Mouse (Mus musculus): ENCODE data around the gene Hist1h2aa.

Hist1h2aa gene

DNA sequence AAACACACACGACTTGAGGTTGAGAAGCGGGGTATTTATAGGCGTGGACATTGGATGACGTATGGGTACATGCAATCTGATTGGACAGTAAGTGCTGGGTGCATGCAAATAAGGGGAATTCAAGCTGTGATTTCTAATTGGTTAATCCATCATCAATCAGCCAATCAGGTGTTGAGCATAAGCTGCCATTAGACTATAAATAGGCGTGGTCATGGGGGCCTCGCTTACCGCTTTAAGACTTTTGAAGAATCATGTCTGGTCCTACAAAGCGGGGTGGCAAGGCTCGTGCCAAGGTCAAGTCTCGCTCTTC, at the start of gene Hist1h2aa:
Hist1h2aa (plus strand) TSS at position 252 of the 310 bp plus-strand sequence.
- DNase-seq (ENCODE audit: low spot score in 2 of 2), result no peak

DNA sequence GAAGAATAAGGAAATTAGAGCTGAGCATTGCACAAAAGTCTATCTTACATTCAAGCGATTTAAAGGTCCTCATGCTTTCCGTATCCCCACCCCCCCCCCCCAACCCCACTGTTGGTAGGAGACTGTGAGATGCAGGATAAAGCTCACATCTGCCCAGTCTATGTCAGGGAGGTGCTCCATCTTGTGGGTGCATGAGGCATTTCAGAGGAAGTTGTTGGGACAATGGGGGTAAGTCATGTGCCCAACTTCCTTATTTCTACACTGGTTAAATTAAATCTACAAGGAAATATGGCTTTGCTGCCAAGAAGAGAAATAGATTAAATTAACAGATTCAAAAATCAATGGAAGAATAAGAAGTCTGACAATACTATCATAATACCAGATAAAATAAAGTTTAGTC, 48.7 kb upstream of the Hist1h2aa start:
- DNase-seq (ENCODE audit: low spot score in 2 of 2), result peak in 1 of 2 experiments; percentile 38

DNA sequence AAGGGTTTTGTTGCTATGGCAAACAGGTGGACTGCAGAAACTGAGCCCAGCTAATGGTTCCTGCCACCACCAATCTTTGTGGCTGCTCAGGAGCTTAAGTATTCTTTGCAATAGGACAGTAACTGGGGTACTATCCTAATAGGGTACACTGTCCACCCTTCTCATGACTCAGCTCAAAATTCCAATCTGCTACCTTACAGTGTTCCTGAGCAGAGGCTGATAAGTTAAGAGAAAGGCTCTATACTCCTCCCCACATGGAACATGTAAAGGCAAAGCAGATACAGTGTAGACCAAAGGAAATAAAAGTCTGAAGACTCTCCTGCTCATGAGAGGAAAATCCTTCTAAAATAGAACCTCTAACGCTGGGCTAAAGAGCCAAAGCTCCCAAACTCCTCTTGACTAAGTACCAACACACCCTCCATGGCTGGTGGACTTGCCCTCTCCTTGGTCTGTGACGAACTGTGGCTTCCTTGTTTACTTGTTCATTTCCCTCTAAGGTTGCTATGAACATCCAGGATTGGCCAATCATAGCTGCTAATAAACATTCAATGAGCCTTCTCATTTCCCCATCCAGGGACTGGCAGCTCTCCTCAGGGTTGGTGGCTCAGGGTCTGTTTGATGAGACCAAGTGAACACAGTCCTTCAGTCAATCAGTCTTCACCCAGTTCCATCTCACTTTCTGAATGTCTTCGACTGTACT, 47.1 kb upstream of the Hist1h2aa start:
- no peak for DNase-seq (ENCODE audit: low spot score in 2 of 2)

DNA sequence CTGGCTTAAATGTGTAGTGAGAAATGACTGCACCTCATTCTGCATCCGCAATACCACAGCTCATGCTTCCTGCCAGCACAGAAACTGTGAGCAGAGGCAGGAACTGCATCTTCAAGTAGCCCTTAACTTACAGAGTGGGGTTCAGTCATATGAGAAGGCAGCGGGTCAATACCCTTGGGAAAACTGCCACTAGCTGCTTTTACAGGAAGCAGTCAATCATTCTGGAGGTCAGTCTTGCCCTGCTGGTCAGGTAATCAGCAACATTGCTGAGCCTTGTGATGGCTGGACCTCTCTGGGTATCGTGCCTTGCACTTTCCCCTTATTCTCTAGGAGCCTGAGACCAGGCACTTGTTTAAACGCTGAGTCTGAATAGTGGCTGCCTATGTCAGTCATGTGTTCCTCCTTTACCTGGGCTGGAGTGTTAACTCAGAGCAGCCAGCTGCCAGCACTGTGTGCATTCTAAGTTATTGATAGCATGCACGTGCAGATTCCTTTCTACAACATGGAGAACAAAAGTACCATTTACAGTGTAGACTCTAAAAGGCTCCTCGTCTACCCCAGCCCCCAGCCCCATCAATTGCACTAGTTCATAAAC, 45.2 kb upstream of the Hist1h2aa start:
- no peak for DNase-seq (ENCODE audit: low spot score in 2 of 2)

DNA sequence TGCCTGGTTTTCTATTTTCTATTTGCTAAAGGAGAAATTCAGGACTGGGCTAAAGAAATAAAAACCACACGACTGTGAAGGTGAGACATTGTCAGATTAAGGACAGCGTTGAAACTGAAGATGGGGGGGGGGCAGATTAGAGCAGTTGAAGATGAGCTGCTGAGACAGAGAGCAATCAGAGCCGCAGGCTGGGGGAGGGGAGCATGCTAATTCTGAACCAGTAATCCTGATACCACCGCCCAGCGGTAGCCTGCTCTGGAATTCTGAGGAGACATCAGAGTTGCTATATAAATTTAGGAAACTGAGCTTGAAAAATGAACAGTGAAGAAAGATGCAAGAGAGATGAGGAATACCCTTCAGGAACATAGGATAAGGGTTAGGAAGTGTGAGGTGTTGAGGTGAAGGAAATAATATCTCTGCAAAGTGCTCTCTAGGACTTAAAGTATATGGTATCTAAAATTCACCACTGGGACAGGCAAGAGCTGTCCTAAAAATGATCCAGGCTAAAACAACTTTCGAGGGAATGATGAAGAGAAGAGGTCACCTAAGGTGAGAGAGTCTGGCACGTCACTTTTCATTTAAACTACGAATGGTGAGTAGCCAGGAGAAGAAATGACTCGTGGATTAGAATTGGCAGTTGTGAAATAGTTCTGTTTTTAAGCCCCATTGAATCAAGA, 41.5 kb upstream of the Hist1h2aa start:
- DNase-seq (ENCODE audit: low spot score in 2 of 2), result no peak

DNA sequence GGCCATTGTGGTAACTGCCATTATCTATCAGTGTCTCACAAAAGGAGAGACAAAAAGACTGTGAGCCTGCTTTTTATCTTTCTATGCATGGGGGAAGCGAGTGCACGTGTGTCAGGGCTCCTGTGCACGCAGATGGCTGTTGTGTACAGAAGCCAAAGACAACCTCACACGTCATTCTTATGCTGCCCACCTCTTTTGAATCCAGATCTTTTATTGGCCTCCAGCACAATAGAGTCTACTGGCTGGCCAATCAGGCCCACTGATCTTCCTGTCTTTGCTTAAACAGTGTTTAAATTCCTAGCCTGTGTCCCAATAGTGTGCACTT, 41.0 kb upstream of the Hist1h2aa start:
- DNase-seq (ENCODE audit: low spot score in 2 of 2), result no peak

DNA sequence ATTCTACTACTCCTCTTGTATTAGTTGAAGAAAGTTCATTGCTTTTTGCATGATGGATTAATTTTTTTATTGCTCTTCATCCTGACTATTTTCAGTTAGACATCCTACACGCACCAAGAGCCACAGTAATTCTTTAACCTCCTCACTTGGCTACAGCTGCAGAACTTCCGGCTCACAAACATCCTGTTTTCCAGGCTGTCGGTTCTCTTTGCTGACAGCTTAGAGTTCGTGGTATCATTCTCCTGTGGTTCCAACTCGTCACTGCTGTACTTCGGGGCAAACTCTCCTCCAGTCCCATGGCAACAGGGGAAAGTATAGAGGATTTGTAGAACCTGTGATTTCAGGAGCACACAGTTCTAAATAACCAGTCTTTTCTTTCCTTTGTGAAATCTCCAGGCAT, 36.0 kb upstream of the Hist1h2aa start:
- no peak for DNase-seq (ENCODE audit: low spot score in 2 of 2)

DNA sequence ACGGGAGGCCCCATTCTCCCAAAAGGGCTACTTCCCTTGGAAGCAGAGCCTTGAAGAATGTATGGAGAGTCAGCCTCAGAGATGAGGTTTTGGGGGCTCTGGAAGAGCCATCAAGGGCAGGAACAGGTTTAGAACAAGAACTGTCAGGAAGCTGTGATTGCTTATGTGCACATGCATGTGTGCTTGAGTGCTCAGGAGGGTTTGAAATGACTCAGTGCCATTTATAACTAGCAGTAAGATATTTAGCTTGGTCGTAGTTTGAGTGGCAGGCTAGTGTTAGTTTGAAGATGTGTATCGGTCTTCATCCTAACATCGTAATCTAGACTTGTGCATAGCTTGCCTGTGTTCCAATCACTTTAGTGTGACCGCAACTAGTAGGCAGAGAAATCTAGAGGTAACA, 27.4 kb upstream of the Hist1h2aa start:
- no peak for DNase-seq (ENCODE audit: low spot score in 2 of 2)

DNA sequence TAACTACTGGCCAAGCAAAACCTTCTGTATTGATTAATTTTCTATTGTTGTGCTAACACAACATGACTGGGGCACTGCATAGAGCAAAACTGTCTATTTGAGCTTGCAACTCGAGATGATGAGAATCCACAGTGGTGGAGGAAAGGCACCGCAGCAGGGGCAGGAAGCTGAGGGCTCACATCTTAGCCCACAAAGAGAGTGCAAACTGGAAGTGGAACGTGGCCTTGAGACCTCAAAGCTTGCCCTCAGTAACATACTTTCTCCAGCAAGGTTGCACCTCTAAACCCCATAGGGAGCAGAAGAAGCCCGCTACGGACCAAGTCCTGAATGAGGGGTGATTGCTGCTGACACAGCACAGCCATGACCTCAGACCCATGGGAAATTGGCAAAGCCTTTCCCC, 24.1 kb upstream of the Hist1h2aa start:
- no peak for DNase-seq (ENCODE audit: low spot score in 2 of 2)

DNA sequence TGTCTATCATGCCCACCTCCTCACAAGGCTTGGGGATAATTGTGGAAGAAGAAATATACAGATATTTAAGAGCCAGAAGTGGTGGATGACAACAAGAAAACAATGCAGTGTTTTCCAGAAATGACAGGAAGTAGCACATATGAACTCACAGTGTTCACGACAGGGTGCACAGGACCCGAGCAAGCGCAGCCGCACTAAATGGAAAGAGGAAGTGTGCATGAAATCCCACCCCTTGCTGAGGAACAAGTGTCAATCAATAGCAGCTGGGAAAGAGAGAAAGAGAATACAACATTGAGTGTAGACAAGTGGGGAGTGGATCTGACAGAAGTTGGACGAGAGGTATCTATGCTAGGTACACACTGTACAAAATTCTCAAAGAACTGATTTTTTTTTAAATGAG, 22.9 kb upstream of the Hist1h2aa start:
- peak in 1 of 2 experiments; percentile 29 for DNase-seq (ENCODE audit: low spot score in 2 of 2)

DNA sequence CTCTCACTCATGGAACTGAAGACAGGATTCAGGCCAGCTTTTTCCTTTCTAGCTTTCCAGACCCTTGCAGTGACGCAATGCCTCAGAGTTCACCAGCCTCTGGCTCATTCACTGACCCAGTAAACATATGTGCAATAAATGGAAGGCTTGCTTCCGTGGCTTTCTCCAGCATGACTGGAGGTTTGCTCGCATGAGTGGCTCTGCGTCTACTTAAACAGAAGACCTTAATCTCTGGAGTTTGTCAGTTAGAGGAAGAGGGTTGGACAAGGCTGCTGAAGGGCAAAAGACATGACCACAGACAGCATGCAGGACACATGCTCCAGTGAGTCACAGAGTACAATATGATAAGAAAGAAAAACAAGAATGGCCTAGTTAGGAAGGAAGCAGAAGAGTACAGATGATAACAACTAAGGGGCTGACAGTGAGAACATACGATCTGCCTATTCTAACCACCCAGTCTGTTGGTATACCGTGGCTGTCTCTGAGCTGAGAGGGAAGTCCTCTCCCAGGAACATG, 20.4 kb upstream of the Hist1h2aa start:
- peak in 1 of 2 experiments; percentile 11 for DNase-seq (ENCODE audit: low spot score in 2 of 2)

DNA sequence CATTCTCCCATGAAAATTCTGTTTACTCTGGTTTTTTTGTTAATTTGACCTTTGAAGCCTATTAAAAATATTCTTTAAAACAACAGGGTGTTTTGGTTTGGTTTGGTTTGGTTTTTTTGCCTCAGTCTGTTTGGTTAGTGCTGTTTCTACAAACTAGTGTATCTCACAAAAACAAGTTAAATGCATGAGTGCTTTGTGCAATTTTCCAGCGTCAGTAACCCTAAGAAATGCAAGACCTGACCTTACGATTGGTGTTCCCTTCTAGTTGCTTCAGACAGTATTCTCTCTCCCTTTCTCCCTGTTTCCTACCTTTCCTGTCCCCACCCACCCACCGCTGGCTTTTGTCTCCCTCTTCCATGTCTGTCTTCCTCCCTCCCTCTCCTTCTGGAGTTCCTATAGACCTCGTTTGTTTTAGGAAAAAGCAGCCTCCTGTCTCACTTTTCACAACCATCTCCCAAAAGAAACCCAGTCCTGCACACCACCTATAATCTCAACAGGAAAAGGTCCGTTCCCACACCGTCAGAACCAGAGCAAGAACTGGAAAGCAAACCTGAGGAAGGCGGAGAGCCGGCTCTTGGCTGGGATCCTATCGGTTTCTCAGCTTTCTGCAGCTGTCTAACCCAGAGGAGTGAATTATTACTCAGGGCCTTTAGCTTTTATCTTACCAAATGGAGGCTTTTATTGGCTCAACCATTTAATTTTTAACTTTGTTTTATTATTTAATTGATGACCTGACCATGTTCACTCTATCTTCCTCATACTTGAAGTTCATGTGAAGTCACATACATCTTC, 19.7 kb upstream of the Hist1h2aa start, which contains the start of gene Slc17a4:
Slc17a4 (minus strand) TSS at position 634 of the 792 bp plus-strand sequence.
- peak in 1 of 2 experiments; percentile 22 for DNase-seq (ENCODE audit: low spot score in 2 of 2)

DNA sequence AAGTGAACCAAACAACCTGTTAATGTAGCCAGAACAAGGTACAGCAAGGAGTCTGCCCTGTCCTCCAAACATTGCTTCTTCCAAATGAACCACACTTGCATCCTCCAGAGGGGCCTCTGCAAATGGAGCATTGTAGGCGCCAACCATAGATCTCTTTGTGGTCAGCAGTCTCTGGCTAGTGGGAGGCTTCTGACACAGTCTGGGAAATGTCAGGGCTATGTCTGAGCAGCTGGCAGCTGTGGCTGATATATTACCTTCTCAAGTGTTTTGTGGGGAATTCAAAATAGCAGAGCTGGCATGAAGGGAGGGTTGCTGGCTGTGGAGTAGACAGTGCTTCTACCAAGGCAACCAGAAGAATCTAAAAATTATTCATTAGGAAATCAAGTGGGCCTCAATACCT, 18.1 kb upstream of the Hist1h2aa start:
- DNase-seq (ENCODE audit: low spot score in 2 of 2), result no peak

DNA sequence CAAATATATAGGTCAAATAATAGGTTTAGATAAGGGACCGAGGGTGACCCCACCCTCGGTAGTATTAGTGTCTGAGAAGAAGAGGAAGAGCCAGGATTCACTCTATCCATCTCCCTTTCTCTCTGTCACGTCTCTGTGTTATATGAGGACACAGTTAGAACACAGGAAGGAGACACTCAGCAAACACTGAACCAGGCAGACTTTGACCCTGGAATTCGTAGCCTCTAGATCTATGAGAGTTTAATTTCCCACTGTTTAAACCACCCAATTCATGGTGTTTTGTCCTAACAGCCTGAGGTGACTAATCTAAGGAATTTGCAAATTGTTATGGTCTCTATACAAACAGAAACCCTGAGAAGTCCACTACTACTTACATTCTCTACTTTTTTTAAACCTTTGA, 16.6 kb upstream of the Hist1h2aa start:
- DNase-seq (ENCODE audit: low spot score in 2 of 2), result no peak

DNA sequence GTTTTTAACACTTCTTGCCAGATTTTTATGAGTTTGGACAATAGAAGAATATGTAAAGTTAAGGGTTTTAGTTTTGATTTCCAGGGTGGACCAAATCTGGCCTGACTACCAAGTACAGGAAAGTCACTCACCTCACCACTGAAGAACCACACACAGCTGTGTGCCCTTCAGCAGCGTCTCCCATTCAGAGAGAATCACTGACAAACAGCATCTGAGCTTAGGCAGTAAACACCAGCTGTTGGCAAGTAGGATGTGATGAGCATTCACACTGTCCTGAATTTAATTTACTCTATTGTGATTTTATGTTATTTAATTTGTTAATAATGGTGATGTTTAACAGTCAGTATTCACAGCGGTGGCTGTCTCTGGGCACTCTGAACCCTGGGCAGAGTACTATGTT, 8.5 kb upstream of the Hist1h2aa start:
- no peak for DNase-seq (ENCODE audit: low spot score in 2 of 2)

DNA sequence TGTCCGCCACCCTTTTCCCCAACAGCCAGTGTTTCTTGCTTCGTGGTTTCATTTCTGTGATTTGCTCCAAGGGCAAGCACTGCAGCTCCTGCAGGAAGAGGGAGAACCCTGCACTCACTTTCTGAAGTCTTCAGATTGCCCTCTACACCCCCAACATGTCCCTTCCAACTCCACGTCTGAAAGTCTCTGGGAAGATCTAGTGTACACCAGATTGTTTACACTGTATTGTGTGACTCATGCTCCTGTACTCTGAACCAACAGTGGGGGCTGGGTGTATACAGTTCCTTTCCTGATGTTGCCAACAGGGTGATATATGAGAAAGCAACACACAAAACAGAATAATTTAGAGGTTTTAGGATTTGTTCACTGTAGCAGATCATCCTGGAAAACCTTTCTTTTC, 5.6 kb upstream of the Hist1h2aa start:
- DNase-seq (ENCODE audit: low spot score in 2 of 2), result no peak

DNA sequence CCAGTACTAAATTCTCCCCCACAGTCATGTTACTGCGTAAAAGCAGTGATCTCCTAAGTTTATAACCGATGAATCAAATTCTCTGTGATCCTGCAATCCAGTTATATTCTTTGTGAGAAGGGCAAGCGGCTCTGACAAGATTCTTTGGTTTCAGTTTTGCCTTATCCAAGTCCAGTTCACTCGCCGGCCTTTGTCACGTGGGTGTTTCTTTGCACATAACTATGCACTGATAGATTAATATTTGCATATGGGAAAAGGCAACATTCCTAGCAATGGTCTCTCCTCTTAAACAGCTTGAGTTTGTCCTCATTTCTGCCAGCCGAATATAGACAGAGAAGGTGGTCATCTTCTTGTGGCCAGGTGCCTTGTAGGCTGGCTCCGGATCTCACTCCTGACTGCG, 3.8 kb upstream of the Hist1h2aa start:
- DNase-seq (ENCODE audit: low spot score in 2 of 2), result no peak

DNA sequence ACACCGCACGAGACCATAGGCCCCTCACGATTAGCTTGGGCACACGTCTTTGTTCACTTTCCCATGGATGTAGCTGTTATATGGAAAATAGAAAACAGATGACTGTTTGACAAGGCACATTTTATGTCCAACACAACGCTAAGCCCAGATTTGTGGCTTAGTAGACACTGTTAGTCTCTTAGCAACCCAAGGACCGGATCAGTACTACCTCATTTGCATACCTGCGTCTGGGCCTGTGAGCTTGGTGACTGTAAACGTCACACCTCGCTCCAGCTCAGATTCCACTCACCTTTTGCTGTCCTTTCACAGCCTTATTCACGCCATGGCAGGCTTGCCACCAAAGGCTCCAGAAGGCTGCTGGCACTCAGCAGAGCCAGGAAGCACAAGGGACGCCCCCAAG, 3.4 kb upstream of the Hist1h2aa start:
- no peak for DNase-seq (ENCODE audit: low spot score in 2 of 2)

DNA sequence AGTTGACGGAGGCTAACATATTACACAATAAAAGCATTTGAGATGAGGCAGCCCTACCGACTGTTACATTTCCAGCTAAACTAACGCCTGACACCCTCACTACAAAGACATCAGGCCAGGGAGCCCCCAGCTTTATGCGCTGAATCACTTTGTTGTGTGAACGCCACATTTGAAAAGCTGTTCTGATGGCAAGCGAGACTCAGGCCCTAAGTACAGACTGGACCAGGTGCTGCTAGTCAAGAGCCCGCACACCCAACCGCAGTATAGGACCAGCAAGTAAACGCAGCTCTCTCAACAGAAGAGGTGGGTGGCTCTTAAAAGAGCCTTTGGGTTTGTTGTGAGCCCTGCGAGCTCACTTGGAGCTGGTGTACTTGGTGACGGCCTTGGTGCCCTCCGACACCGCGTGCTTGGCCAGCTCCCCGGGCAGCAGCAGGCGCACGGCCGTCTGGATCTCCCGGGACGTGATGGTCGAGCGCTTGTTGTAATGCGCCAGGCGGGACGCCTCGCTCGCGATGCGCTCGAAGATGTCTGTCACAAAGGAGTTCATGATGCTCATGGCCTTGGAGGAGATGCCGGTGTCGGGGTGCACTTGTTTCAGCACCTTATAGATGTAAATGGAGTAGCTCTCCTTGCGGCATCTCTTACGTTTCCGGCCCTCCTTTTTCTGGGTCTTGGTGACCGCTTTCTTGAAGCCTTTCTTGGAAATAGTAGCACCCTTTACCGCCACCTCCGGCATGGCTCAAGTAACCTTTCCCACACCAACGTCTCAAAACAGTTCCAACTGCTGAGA, 646 bp upstream of the Hist1h2aa start, which contains the start of gene Hist1h2ba:
Hist1h2ba (minus strand) TSS at position 736 of the 790 bp plus-strand sequence.
- DNase-seq (ENCODE audit: low spot score in 2 of 2), result no peak

DNA sequence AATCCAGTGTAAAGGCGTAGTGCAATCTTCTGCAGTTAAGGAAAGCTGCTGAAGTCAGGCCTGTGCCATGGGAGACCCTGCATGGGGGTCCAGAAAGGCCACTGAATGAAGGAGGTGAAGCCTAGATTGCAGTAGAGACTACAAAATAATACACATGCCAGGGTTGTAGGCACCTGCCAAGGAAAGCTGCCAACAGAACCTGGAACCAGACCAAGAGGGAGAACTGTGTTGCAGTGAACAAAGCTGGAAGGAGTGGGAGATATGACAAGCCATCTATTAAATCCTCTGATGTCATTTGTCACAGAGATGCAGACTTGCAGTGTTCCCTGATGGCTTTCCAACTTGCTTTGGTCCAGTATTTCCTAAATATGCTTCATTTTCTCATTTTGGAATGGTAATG, 4.4 kb downstream of the Hist1h2aa start:
- no peak for DNase-seq (ENCODE audit: low spot score in 2 of 2)

DNA sequence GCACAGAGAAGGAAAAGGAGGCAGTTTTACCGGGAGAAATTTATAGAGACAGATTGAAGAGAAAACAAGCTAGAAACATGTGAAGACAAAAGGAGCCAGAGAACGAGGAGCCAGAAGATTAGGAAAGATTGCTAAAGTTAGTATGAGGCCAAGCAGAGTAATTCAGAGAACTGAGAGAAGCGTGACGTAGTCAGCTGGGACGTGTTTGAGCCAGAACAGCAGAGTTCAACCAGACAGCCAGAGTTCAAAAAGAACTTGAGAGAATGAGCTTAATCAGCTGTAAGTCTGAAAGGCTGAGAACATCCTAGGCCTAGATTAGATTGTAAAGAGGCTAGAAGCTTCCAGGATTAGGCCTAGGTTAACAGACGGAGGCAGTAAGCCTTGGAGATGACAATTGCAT, 6.0 kb downstream of the Hist1h2aa start:
- no peak for DNase-seq (ENCODE audit: low spot score in 2 of 2)

Data from spleen, postnatal 10 days (tissue).